Mouse (Mus musculus) T-cell, adult 2 months (primary cell): ENCODE results near the gene Siah2.
A peak's percentile ranks its signal among the peaks of the same experiment; 100 is the strongest.

ENCODE experiments used
- DNase-seq: peaks from one replicate; pipeline ENCODE4 v3.0.0; 2022; ENCODE audit warnings: low spot score

The Siah2 gene

DNA sequence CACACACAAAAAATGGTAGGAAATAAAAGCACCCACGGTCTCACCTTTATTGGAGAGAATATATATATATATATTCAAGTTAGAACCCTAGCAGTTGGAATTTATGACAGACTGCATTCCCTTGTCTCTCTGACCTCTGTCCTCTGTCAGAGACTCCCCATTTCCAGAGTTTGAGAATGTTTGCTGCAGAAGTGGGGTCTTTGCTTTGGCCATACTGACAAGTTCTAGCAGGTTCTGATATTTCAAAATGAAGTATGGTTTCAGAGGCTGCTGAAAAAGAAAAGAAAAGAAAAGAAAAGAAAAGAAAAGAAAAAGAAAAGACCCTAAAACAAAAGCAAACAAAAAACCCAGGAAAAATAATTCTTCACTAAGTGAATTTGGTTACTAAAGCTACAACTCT is 2.8 kb upstream of the Siah2 start:
- no peak for DNase-seq

DNA sequence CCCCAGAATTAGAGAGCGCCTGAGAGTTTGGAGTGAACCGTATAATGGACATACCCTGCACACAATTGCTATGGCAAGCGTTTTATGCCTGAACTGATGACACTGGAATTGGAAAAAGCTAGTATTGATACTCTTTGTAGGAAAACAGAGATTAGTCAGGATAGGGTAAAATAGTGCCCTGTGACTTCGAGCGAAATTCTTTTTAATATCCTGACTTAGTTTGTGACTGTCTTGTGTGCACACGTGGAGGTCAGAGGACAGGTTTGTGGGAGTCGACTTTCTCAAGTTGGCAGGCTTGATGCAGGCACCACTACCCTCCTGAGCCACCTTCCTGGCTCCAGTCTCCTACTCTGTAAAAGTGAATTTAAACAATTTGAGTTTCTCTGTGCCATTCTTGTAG is 1.1 kb upstream of the Siah2 start:
- no peak for DNase-seq

DNA sequence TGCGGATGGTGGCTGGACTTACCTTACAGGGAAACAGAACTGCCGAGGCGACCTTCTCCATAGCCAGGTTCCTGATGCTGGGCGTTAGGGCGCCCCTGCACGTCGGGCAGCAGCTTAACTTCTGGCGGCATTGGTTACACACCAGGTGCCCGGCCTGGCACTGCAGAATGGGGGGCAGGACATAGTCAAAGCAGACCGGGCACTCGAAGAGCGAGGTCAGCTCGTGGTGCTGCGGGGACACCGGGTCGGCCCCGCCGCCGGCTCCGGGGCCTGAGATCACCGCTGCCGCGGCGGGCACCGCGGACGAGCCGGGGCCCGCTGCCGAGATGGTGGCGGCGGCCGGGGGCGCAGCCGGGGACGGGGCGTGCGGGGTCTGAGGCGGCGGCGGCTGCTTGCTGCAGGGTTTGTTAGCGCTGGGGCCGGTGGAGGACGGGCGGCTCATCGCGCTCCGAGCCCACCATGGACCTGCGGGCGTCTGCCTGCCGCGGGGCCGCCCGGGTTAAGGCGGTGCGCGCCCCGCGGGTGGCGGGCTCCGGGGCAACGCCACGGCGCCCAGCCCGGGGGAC is 743 bp downstream of the Siah2 start:
- DNase-seq: peak; percentile 40

DNA sequence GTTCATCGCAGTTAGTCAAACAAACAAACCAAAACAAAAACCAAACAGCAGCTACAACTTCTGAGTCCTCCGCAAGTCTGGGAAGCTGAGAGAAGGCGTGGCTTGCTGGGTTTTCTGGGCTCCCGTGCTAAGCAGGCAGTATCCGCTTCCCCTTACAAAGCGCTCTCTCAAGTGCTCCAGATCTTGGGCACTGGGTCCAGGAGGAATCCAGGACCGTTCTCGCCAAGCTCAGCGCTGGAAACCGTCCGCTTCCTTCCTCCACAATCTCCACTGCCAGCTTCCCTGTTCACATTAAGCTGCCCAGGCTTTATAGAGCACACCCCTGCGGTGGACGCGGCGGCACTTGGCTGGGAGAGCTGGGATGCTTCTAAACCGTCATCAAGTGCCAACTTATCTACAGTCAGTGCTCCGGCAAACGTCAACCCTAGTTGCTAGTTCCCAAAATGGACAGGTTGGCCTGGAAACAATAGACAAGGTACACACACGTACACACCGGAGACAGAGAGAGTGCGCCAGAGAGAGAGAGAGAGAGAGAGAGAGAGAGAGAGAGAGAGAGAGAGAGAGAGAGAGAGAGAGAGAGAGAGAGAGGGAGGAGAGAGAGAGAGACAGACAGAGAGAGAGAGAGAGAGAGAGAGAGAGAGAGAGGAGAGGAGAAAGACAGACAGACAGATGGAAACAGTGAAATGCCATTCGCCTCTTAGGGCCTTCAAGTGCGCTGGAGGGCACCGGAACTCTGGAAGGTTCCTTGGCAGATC is 1.4 kb downstream of the Siah2 start:
- DNase-seq: peak; percentile 70

DNA sequence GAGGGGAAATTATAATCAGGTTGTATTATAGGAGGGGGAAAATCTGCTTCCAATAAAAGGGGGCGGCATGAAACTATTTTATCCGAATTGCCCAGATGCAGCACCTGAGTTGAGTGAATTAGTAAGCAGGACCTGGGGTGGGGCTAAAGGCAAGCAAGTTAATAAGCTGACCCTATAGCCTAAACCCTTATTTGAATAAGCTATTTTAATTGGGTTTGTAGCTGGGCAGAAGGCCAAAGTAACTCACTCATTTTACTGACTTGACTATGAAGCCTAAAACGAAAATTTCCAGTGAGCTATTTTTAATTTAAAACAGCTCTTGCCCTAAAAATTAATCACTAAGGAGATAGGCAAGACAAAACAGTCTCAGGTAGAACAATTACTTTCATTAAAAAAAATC is 2.5 kb downstream of the Siah2 start:
- DNase-seq: no peak

DNA sequence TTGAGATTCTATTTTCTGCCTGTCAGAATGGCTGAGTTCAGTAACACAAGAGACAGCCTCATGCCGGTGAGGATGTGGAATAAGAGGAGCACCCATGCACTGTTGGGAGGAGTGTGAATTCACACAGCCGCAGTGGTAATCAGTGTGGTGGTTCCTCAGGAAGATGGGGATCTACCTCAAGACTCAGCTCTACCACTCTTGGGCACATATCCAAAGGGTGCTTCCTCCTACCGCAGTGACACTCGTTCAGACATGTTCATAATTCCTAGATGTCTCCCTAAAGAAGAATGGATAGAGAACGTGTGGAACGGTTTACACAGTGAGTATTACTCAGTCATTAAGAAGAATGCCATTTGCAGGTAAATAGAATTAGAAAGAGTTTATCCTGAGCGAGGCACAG is 3.1 kb downstream of the Siah2 start:
- DNase-seq: no peak

DNA sequence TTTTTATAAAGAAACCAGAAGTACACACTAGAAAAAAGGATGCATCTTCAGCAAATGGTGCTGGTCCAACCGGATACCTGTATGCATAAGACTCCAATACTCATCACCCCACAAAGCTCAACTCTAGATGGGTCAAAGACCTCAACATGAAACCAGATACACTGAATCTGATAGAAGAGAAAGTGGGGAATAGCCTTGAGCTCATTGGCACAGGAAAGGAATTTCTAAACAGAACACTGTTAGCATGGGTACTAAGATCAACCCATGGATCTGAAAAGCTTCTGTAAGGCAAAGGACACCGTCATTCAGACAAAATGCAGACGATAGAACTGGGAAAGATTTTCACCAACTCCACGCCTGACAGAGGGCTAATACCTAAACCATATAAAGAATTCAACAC is 3.6 kb downstream of the Siah2 start:
- DNase-seq: no peak

DNA sequence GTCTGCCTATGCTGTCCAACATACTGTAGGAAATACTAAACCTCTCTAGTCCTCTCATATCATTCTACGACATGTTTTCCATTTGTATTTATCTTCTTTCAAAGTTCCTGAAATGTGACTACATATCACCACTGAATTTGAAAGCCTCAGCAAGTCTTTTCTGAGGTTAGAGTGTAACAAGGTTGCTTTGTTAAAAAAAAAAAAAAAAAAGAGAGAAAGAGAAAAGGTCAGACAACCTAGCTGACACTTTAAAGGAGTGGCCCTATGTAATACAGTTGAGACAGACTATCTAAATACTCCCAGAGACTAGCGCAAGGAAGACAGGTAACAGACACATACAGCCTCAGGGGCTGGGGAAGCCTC is 5.3 kb downstream of the Siah2 start:
- DNase-seq: no peak

DNA sequence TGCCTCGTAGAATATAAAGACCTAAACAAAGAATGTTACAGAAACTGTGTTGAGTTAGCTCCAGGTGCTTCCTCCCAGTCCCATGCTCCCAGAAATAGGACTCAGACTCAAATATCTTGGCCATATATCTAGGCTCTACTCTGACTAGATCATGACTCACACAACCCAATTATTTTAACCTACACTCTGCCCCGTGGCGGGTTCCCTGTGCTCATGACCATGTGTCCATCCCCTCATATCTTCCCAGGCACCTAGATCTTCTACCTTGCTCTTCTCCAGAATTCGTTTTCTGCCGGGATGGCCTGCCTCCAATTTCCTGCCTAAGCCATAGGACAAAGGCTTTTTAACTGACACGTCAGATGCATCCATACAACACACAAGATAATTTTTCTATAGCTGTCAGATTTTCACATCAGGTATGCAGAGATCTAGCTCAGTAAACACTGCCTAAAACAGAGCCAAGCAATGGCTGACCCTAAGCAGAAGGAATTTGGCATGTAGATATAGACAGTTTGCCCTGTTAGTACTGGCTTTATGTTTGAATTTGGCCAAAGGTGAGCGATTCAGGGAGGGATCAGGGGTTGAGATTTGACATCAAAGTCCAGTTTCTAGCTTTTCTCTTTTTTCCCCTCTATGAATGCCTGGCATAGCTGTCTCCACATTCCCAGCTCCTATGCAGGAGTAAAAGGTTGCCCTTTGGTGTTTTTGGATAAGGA is 5.8 kb downstream of the Siah2 start:
- no peak for DNase-seq

DNA sequence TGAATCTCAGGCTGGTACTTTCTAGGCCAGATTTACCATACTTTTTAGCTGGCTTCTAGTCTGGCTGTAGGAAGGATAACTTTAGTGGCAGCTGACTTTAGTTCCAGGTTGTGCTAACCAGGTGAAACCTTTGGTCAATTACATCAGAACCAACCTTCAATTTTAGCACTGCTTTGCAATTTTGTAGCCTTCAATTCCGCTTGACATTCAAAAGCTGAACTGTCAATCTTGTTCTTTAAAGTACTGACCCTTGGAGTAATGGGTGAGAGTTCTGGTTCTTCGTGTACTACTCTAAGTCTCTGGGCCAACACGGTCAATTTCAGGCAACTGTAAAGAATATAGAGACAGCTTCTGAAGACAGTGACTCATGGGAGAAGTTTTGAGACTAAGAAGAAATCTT is 6.8 kb downstream of the Siah2 start:
- DNase-seq: no peak

DNA sequence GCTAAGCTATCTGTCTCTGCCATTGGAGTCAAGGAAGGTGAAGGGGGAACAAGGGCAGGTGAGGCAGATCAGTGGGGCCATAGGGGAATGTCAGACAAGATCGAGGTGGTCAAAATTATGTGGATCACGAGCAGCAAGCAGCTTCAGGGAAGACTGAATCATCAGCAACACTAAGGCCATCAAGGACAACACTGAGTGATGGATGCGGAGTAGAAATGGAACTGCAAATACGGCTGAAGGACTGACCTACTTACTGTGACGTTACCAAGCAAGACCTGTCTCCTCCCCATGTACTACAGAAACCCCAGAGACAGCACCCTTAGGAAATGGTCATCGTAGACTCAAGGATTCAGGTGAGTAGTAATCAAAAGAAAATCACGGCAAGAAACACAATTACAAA is 8.9 kb downstream of the Siah2 start:
- DNase-seq: no peak

DNA sequence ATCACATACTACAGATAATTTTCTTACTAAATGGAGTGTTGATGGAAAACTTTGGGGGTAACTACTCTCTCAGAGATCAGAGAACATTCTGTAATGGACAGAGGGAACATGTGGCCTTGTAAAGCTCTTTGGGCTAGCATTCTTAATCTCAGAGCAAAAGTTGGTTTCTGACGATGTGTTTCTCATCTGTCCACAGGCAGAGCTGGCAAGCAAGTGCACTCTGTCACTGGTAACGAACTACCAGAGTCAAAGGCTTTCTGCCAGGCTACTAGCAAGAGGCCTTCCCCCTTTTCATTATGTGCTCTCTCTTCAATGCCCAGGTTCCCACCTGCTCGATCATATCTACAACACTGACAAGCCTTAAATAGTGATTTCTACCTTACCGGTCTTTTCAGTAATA is 9.9 kb downstream of the Siah2 start:
- no peak for DNase-seq

DNA sequence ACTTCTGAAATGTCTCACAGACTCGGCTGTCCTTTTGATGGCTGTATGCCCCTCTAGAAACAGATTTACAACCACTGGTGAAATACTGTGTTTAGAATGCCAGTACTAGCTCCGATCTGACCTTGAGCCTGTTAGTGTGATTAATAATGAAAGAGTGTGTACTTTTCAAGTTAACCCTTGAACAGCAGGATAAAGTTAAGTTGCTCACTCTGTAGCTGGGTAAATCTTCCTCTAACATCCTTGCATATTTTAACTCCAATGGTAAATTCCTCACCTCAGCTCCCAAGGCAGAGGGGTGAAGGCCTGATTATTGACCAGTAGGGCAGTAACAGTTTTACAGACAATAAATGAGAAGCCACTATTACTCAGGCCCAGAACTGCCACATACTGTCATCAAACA is 10.4 kb downstream of the Siah2 start:
- no peak for DNase-seq

DNA sequence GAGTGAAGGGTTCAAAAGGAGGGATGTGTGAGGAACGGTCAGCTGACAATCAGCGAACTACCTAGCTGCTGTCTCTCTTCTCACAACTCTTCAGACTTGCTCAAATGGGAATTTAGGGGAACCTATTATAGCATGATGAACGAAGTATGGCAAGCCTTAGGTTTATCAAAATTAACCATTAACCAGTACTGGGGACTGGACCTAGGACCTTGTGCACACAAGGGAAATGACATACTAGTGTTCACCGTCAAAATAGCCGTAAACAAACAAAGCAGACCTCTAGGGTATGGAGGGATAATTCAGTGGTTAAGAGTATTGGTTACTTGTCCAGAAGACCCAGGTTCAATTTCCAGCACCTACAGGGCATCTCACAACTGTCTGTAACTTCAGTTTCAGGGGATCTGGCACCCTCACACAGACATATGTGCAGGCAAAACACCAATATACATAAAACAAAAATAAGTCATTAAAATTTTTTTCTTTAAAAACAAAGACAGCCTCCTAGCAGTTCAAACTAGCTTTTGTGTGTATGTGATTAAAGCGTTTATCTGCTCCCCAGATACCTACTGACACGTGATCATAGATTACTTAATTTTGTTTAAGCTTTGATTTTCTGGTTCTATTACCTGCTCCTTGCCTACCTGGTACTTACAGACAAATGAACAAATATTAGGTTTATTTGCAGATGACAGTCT is 11.1 kb downstream of the Siah2 start:
- DNase-seq: no peak

DNA sequence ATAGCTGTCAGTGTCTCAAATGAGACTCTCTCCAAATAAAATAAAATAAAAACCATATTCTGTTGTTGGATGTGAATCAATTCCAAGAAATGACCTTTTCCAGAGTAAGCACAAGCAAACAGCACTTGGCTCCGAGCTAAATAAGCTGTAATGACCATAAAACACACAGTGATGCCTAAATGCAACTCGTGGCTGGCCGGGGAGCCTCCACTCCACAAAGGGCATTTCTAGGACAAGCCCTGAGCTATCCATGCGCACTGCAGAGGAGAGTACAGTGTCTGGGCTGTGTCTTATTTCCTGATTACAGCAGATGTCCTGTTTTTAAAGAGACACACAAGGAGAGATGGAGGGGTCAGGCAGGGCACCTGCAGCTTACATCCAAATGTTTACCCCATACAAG is 12.2 kb downstream of the Siah2 start:
- no peak for DNase-seq

DNA sequence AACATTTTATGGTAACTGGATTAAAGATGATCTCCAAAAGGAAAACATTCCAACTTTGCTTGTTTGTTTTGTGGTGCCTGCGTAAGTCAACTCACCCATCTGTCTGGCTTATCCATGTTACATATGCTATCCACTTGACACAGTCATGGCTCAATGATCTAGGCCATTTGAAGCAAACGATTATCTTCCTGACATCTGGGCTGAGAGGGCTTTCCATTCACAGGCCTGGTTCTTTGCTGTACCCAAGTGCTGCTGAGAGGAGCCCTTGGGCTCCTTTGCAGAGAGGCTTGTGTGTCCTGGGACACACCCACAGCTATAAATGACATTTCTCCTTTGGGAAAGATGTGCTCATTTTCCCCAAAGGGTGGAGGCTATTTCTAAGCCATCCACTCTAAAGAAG is 13.3 kb downstream of the Siah2 start:
- no peak for DNase-seq

DNA sequence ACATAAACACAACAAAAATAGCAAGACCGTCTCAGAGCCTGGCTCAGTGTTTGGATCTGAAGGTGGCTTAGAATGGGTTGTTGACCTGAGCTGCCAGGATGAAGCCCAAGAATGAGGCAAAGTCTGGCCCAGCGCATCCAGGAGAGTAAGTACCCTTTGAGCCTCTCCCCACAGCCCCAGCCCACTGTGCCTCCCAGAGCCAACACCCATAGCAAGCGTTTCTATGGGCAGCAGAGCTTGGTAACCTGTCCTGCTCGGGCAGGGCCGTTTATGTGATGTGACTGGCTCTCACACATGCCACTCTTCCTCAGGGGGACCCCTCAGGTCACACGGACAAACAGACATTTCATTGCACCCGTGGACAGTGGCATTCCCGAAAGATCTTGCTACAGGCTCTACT is 13.8 kb downstream of the Siah2 start:
- DNase-seq: no peak

DNA sequence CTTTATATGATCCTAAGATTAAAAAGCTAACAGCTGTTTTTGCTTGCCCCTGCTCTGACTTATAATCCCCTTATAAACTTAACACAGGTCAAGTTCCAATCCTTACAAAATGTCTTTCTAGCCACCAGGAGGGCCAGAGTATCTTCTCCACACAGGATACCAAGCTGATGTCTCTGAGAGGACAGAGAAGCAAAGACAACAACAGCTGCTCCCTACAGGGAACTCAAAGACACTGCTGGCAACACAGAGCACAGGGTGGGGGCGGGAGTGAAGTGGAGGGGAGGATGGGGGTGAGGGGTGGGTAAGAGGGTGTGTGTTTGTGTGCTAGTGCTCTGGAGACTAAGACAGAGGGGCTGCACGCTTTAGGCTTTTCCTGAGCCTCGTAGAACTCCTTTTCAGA is 14.6 kb downstream of the Siah2 start:
- DNase-seq: no peak

DNA sequence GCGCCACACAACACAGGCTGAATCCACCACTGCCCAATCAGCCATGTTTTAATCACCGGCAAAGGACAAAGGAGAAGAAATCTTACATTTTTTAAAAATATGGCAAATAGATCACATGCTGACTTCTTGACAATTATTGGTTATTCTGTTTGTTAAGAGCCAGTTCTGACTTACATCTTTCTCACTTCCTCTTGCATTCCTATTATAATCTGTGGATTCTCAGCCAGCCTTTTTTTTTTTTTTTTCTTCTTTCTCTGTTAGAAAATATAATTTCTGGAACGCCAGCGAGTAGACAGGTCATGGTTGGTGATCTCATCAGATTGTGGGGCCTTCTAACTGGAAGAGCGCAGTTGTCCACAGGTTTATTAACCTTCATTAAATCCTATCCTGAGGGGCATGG is 18.9 kb downstream of the Siah2 start:
- DNase-seq: no peak

DNA sequence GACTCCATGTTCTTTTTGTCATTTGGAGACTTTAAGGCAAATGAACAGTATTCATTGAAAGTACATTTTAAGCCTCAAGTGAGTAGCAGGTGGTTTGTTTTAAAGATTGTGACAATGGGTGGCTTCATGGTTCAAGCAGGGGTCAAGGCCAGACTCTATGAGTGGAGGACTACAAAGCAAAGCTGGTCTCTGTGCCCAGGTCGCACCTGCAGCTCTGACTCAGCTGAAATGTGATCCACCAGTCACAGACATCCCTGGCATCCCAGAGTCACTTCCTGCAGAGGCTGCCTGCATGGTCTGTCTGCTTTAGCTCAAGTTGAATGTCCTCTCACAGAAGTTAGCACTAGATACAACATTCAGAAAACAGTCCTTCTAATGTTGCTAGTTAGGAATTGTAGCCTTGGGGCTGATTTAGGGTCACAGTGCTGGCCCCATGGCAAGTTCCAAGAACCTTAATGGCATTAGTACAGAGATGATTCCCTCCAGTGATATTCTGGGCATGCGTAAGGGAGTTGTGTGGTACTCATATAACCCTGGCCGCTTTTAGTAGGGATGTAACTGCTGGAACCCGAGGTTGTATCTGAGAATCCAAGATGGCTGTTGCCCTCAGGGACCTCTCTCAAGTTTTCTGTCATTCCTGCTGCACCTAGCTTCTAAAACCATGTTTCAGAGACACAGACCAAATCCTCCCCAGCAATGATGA is 19.6 kb downstream of the Siah2 start:
- DNase-seq: no peak

DNA sequence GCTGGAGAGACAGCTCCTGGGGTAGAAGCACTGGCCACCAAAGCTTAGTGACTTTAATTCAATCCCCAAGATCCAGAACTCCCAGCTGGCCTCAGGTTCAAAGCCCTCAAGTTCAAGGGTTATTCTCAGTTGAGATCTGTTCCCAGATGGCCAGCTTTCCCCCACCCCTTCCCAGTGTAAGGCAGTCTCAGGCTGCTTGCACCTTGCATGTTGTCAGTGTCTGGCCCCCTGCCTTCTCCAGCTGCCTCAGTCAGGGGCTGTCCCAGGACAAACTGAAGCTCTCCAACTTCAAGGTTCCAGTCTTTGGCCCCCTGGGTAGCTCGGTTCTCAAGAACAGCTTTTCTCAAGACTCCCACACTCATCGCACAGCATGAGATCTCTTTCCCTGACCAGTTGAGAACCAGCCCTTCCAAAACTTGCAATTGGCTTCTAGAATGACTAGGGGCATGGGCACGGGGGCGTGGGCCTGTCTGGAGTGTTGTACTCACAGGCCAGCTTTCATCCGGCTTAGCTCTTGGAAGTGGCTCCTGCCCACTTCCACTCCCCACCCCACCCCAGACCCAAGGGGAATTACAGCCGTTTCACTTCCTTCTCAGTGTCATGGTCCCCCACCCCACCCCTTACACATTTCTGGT is 20.5 kb downstream of the Siah2 start:
- DNase-seq: no peak

DNA sequence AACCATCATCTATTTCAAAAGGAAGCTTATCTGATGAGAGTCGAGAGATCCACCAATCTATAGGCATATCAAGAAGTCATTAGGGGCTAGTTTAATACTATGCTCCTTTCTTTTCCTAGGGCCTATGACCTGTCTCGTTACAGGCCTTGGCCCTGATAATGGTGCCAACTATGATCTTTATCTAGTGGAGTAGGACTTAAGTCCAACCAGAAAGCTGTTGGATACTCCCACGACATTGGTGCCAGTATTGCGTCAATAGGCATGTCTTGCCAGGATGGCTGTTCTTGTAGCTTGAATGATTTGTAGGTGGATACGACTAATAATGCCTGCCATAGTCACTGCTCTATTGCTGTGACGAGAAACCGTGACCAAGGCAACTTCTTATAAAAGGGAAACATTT is 28.2 kb downstream of the Siah2 start:
- no peak for DNase-seq
